Comparison of ENCODE assay signal across 19 mouse cellular contexts in genomic region chr2:109768814-109769213, GRCm38 (mm10).
"Had no signal": no experiment of that assay in that cellular context is flagged by ENCODE, and none has a peak within 500 bp of the region (broad histone marks: within the 10 kb centered on the region; RNA-seq: fewer than 3 reads in every experiment).

No protein-coding gene starts in this region.

- H3K27me3 ChIP-seq: midbrain, embryonic 12.5 days; neural tube, embryonic 13.5 days; neural tube, embryonic 15.5 days had no signal

- H3K9me3 ChIP-seq: midbrain, embryonic 10.5 days; midbrain, embryonic 12.5 days; neural tube, embryonic 13.5 days; neural tube, embryonic 15.5 days had no signal

- H3K4me3 ChIP-seq: midbrain, embryonic 10.5 days; midbrain, embryonic 12.5 days; myocyte; neural tube, embryonic 13.5 days; neural tube, embryonic 15.5 days had no signal

- H3K36me3 ChIP-seq: midbrain, embryonic 10.5 days; midbrain, embryonic 12.5 days; neural tube, embryonic 13.5 days; neural tube, embryonic 15.5 days had no signal

- H3K4me1 ChIP-seq: midbrain, embryonic 10.5 days; midbrain, embryonic 12.5 days; neural tube, embryonic 13.5 days; neural tube, embryonic 15.5 days had no signal

- H3K9ac ChIP-seq: lung, embryonic 14.5 days; midbrain, embryonic 12.5 days; neural tube, embryonic 13.5 days; neural tube, embryonic 15.5 days had no signal

- ATAC-seq: midbrain, embryonic 16.5 days had no signal

- H3K4me2 ChIP-seq: lung, embryonic 14.5 days; midbrain, embryonic 12.5 days; neural tube, embryonic 13.5 days; neural tube, embryonic 15.5 days had no signal

- DNase-seq: lung, adult 18-20 months; lung, embryonic 14.5 days; lung, postnatal 10 days; lung, postnatal 4 days; midbrain, embryonic 14.5 days; retina, postnatal 1 day; right cerebral cortex, adult 18-20 months; right cerebral cortex, postnatal 25 days; right cerebral cortex, postnatal 4 days; spleen, adult 18-20 months; thymus, adult 2 months; thymus, postnatal 25 days; thymus, postnatal 4 days had no signal

- H3K27ac ChIP-seq: midbrain, embryonic 10.5 days; midbrain, embryonic 12.5 days; neural tube, embryonic 13.5 days; neural tube, embryonic 15.5 days had no signal
